In genomic region chr16:11086856-11087588, GRCm38 (mm10) we compare ENCODE assay signal across 10 mouse cellular contexts. TPM values are rescaled to one million over a fixed set of nuclear protein-coding genes. Genes with fewer than 3 reads are reported as not detected.
DNase-seq lines count a peak whose midpoint lies in the region; ATAC-seq lines count a peak whose summit lies in the region.
"Had no signal": no experiment of that assay in that cellular context is flagged by ENCODE, and none has a peak within 500 bp of the region (broad histone marks: within the 10 kb centered on the region; RNA-seq: fewer than 3 reads in every experiment).

No protein-coding gene starts in this region.

- WGBS in midbrain, embryonic 13.5 days, result 41% methylated on average over 5 of the region's 5 CpGs
- WGBS in midbrain, embryonic 10.5 days, result 71% methylated on average over 5 of the region's 5 CpGs
- 12% methylated on average over 5 of the region's 5 CpGs for WGBS in forebrain, embryonic 16.5 days

- peak; percentile 36 for ATAC-seq in frontal cortex, adult (ENCODE audit: low TSS enrichment)
- peak; percentile 41 for ATAC-seq in midbrain, embryonic 13.5 days
- peak; percentile 82 for ATAC-seq in forebrain, embryonic 16.5 days
- no peak for ATAC-seq in erythroid progenitor cell, adult 5-6 weeks (replicated peaks; ENCODE audit: low FRiP score, poor library complexity, severe bottlenecking)

- H3K4me1 ChIP-seq in midbrain, embryonic 13.5 days (replicated peaks), result peaks cover 10% of the 10 kb centered on the region; the same call in 1 of the 2 replicates
- peaks cover 5% of the 10 kb centered on the region; the same call in 1 of the 2 replicates for H3K4me1 ChIP-seq in midbrain, embryonic 10.5 days
- H3K4me1 ChIP-seq in forebrain, embryonic 16.5 days (replicated peaks; ENCODE audit: control insufficient read depth, insufficient read depth, low read length), result peaks cover 8% of the 10 kb centered on the region; the same call in 1 of the 2 replicates
- H3K4me1 ChIP-seq: liver, embryonic 15.5 days had no signal

- no peak for DNase-seq in frontal cortex, postnatal 25 days (ENCODE audit: low spot score in 2 of 2)
- no peak for DNase-seq in midbrain, embryonic 10.5 days (ENCODE audit: low spot score)
- DNase-seq in retina, postnatal 1 day, result peak; percentile 57
- no peak for DNase-seq in c-Kit-positive CD71-positive TER-119-positive erythroid progenitor cells, embryonic 14.5 days (ENCODE audit: low spot score)
- DNase-seq: thymus, postnatal 36 days had no signal

- no peaks in the 10 kb centered on the region for H3K9me3 ChIP-seq in midbrain, embryonic 13.5 days
- H3K9me3 ChIP-seq in midbrain, embryonic 10.5 days (replicated peaks), result no peaks in the 10 kb centered on the region
- no peaks in the 10 kb centered on the region for H3K9me3 ChIP-seq in forebrain, embryonic 16.5 days (ENCODE audit: control insufficient read depth, low read length)
- H3K9me3 ChIP-seq: liver, embryonic 15.5 days had no signal

- H3K9ac ChIP-seq in midbrain, embryonic 13.5 days (replicated peaks), result no peak overlapping the region
- no peak overlapping the region for H3K9ac ChIP-seq in forebrain, embryonic 16.5 days (replicated peaks; ENCODE audit: low read depth, low read length)
- H3K9ac ChIP-seq: liver, embryonic 15.5 days had no signal

- H3K36me3 ChIP-seq in midbrain, embryonic 13.5 days, result peaks cover 88% of the 10 kb centered on the region
- H3K36me3 ChIP-seq in midbrain, embryonic 10.5 days, result peaks cover 94% of the 10 kb centered on the region
- peaks cover 31% of the 10 kb centered on the region for H3K36me3 ChIP-seq in forebrain, embryonic 16.5 days (ENCODE audit: control insufficient read depth, insufficient read depth)

- no peak overlapping the region for H3K4me3 ChIP-seq in midbrain, embryonic 13.5 days (replicated peaks)
- no peak overlapping the region for H3K4me3 ChIP-seq in midbrain, embryonic 10.5 days
- no peak overlapping the region for H3K4me3 ChIP-seq in forebrain, embryonic 16.5 days (replicated peaks; ENCODE audit: low read length)
- H3K4me3 ChIP-seq: liver, embryonic 15.5 days had no signal

- no peaks in the 10 kb centered on the region for H3K27me3 ChIP-seq in midbrain, embryonic 13.5 days
- H3K27me3 ChIP-seq in midbrain, embryonic 10.5 days (ENCODE audit: low read depth, poor library complexity, severe bottlenecking), result no peaks in the 10 kb centered on the region
- no peaks in the 10 kb centered on the region for H3K27me3 ChIP-seq in forebrain, embryonic 16.5 days (replicated peaks; ENCODE audit: control insufficient read depth, insufficient read depth, low read length)
- H3K27me3 ChIP-seq: liver, embryonic 15.5 days had no signal

- H3K4me2 ChIP-seq in midbrain, embryonic 13.5 days (replicated peaks), result no peak overlapping the region
- no peak overlapping the region for H3K4me2 ChIP-seq in forebrain, embryonic 16.5 days (ENCODE audit: low read length)
- H3K4me2 ChIP-seq: liver, embryonic 15.5 days had no signal

- H3K27ac ChIP-seq in midbrain, embryonic 13.5 days, result peak overlapping the region; percentile 14; the same call in 1 of the 2 replicates
- no peak overlapping the region for H3K27ac ChIP-seq in midbrain, embryonic 10.5 days (replicated peaks)
- H3K27ac ChIP-seq in forebrain, embryonic 16.5 days (ENCODE audit: low read length), result peak overlapping the region; percentile 36; the same call in 1 of the 2 replicates
- H3K27ac ChIP-seq: liver, embryonic 15.5 days had no signal

RNA-seq across cellular contexts. Expression of gene Litaf, which starts 21.1 kb away (rescaled TPM):
- 31.5 and 33.5 TPM in 2 replicates for polyA plus RNA-seq in midbrain, embryonic 13.5 days (2015; fragmentation: Nextera tagmentation; extraction: Ambion mirVana)
- polyA plus RNA-seq in midbrain, embryonic 10.5 days (2016; fragmentation: Nextera tagmentation; extraction: Ambion mirVana), result 97.9 and 106 TPM in 2 replicates
- 39.6 and 48.1 TPM in 2 replicates for polyA plus RNA-seq in forebrain, embryonic 16.5 days (2015; fragmentation: Nextera tagmentation; extraction: Ambion mirVana)
- total RNA-seq in erythroid progenitor cell, adult 5-6 weeks (2015; ENCODE audit: low replicate concordance), result 20.9 and 22.2 TPM in 2 replicates
- 10.0 and 13.1 TPM in 2 replicates for total RNA-seq in erythroid progenitor cell, adult 5-6 weeks (2017; ENCODE audit: low replicate concordance)

RNA-seq across cellular contexts. Expression of gene Snn, which starts 26.3 kb away (rescaled TPM):
- polyA plus RNA-seq in midbrain, embryonic 13.5 days (2015; fragmentation: Nextera tagmentation; extraction: Ambion mirVana), result 133 and 140 TPM in 2 replicates
- polyA plus RNA-seq in midbrain, embryonic 10.5 days (2016; fragmentation: Nextera tagmentation; extraction: Ambion mirVana), result 86.7 and 106 TPM in 2 replicates
- polyA plus RNA-seq in forebrain, embryonic 16.5 days (2015; fragmentation: Nextera tagmentation; extraction: Ambion mirVana), result 171 and 175 TPM in 2 replicates
- total RNA-seq in erythroid progenitor cell, adult 5-6 weeks (2015; ENCODE audit: low replicate concordance), result 6.5 and 7.1 TPM in 2 replicates
- total RNA-seq in erythroid progenitor cell, adult 5-6 weeks (2017; ENCODE audit: low replicate concordance), result 7.1 and 13.2 TPM in 2 replicates

RNA-seq across cellular contexts. Expression of gene Txndc11, which starts 47.4 kb away (rescaled TPM):
- 27.5 and 30.0 TPM in 2 replicates for polyA plus RNA-seq in midbrain, embryonic 13.5 days (2015; fragmentation: Nextera tagmentation; extraction: Ambion mirVana)
- 24.0 and 27.0 TPM in 2 replicates for polyA plus RNA-seq in midbrain, embryonic 10.5 days (2016; fragmentation: Nextera tagmentation; extraction: Ambion mirVana)
- polyA plus RNA-seq in forebrain, embryonic 16.5 days (2015; fragmentation: Nextera tagmentation; extraction: Ambion mirVana), result 29.8 and 33.3 TPM in 2 replicates
- 15.1 and 15.9 TPM in 2 replicates for total RNA-seq in erythroid progenitor cell, adult 5-6 weeks (2015; ENCODE audit: low replicate concordance)
- total RNA-seq in erythroid progenitor cell, adult 5-6 weeks (2017; ENCODE audit: low replicate concordance), result 18.0 and 28.1 TPM in 2 replicates
